Mouse (Mus musculus) bone marrow, adult 2 months (tissue): Measurements from ENCODE around the gene Kalrn.

Experiments
- CTCF ChIP-seq: fragments of 200-500 bp; IDR thresholded peaks from 2 replicates; pipeline ENCODE4 v1.5.1; 2011; ENCODE audit warnings: low read length, control low read depth; ENCODE audit not compliant: control insufficient read depth, insufficient read depth
- POLR2A ChIP-seq: fragments of 200-500 bp; IDR thresholded peaks from 2 replicates; pipeline ENCODE4 v1.6.1; 2011; ENCODE audit warnings: low read depth, mild to moderate bottlenecking, control low read depth, low read length, borderline replicate concordance; ENCODE audit not compliant: control insufficient read depth

DNA sequence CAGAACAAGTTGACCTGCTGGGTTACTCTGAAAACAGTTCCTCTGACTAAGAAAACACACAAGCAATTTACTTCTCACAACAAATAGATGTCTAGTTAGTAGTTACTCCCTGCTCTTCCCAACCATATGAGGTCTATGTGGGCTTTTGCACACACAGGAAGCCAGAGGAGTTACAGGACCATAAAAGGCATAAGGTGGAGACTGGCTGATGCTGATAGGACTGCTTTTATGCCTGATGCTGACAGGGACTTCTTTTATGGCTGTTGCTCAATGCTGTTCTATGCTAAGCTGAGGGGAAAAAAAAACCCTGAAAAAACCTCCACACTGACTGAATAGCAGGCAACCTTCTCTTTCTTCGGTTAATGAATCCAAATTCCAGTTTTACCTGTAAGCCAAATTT lies 270.8 kb downstream of the Kalrn start:
- no peak for TF ChIP-seq POLR2A
- TF ChIP-seq CTCF, result no peak
